Mouse (Mus musculus): ENCODE results near the gene Gnmt.
"Not testable (repeated sequence)": the region's sequence is repeated elsewhere in the genome, so short reads cannot be mapped to it uniquely, and the experiment has no call there.

The Gnmt gene

DNA sequence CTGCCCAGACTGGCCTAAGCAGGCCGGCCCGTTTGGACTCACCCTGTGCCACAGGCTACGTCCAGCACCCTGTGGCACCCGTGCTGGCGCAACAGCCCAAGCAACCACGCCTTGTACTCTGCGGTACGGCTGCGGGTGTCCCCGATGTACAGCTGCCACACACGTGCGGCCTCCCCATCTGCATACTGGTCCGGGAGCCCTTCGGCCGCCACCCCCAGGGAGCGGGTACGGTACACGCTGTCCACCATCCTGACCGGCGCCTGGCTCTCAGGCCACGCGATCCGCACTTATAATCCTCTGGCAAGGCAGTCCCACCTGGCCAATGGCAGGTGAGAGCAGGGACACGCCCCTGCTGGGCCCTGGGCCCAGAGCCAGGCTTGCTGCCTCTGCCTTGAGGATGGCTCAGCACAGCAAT, at the start of gene Gnmt:
Gnmt (minus strand) TSS at position 265 of the 415 bp plus-strand sequence.
- no peak for DNase-seq (ENCODE audit: low spot score)

DNA sequence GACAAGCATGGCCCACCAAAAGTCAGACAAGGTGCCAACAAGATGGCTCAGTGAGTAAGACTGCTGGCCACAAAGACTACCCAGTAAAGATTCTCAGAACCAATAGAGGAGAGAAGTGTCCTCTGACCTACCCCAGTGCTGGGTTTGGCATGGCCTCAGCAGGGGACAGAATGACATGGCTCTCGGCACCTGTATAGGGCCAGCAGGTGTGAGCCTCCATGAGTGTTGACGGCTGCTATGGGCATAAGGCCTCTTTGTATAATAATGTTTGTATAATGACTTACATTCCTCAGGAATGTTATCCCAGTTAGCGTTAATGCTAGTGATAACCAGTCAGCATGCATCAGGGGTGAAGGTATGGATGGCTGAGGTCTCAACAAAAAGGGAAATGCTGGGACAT, 47.1 kb upstream of the Gnmt start:
- DNase-seq (ENCODE audit: low spot score), result no peak

DNA sequence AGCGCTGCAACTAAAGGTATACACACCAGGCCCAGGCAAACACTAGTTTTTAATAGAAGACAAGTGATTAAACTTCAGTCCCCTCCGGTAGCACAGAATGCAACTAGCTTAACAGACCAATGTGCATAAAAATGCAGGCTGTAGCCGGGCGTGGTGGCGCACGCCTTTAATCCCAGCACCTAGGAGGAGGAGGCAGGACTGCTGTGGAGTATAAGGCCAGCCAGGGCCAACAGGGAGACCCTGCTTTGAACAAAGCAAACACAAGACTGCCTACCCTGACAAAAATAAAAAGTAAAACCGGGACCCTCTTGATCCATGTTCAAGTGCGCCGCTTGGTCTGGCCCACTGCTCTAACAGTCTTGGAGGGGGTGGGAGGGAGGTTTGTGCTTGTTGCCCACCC, 46.1 kb upstream of the Gnmt start:
- no peak for DNase-seq (ENCODE audit: low spot score)

DNA sequence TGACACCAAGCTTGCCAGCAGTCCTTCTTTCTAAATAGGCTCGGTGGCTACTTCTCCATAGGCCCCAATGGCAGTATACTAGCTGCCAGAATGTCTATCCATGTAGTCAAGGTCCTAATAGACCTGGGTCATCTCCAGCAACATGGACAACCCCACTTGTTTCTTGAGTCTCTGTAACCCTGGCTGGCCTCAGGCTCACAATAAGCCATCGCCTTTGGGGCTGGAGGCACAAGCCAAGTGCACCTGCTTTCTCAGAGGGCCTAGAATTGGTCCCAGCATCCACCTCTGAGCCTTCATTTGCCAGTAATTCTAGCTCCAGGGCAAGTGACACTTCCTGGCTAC, 45.1 kb upstream of the Gnmt start:
- no peak for DNase-seq (ENCODE audit: low spot score)

DNA sequence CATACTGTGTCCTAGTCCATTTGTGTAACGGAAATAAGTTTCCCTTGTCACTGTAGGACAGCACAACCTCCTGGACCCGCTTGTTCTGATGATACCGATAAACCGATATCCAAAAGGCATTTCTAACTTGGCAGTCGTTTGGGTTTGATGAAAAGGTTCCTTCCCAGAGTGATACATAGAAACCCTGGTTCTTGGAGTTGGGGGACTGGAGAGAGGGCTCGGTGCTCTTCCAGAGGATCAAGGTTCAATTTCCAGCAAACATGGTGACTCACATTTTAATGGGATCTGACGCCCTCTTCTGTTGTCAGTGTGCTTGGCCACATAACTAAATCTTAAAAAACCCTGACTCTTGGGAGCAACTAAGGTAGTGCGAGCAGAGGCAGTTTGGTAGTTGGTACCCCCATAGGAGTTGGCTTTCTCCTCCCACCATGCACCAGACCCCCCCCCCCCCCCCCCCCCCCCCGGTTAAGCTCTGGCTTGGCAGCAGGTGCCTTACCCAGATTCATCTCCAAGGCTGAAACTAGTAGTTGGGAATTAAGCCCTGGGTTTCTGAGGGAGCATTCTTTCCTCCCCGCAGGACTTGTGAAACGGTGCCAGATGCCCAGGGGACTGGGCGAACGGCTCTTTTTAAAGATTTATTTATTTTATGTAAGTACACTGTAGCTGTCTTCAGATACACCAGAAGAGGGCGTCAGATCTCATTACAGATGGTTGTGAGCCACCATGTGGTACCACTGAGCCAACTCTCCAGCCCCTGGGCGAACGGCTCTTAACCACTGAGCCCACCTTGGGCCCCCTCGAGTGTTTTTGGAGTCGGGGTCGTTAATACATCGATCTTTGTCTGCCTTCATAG, 44.5 kb upstream of the Gnmt start:
- DNase-seq (ENCODE audit: low spot score), result no peak

DNA sequence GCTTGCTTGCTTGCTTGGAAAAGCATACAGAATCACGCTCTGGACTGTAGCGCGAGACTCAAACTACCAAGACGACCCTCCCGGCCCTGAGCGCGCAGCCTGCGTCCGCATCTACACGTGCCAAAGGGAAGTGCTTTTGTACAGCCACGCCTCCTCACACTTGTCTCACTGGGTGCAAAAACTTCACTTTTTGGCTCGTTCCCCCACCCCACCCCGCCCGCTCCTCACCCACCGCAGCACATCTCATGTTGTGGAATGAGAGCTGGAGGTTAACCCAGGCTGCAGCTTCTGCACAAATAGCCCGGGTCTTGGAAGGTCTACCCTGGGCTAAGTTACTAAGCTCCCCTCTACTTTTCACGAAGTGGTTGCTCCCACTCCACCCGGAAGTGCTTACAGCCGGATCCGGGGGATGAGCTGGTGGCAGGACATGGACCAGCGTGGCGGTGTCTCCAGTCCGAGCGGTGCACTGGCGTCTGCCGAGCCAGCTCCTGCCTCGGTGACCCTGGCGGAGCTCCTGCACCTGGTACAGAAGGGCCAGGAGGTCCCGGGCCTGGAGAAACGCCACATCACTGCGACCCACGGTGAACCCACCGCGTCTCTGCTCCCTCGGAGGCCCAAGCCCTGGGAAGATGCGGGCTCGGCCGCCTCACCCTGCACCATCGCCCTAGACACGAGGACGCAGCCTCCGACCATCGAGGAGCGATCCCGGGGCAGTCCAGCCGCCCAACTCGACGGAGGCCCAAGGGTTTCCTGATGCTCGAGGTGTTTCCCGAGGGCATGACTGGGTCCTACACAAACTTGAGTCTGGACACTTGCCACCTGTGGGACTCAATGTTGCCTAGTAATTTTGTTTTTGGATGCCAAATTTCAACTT, 43.7 kb upstream of the Gnmt start, which contains the start of gene 2310039H08Rik:
2310039H08Rik (plus strand) TSS at position 232 of the 874 bp plus-strand sequence.
- peak; percentile 78 for DNase-seq (ENCODE audit: low spot score)

DNA sequence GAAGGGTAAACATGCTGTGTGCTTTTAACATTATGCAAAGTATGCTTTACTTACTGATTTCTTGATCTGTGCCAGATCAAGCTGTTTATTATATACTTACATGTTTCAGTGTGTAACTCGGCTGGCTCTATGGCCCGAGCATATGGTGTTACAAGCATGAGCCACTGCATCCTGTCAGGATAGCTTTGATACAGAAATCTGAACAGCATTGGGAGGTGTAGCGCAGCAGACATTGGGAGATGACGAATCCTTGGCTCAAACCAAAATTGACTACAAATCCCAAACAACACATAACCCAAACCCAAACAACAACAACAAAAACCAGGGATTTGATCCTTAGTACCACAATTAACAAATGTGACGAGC, 43.1 kb upstream of the Gnmt start:
- DNase-seq (ENCODE audit: low spot score), result no peak

DNA sequence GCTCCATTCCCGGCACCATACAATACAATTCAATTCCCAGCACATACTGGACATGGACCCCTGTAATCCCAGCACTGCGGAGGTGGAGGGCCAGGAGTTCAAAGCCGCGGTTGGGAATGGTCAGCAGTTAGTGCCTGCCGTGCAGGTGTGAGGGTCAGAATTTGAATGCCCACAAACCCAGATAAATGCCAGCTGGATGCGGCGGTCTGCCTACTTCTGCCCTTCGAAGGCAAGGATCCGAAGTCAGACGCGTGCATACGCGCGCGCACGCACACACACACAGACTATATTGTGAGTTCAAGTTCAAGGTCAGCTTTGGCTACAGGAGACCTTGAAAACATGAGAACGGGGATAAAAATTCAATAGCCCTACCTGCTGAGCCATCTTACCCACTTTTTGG, 42.6 kb upstream of the Gnmt start:
- DNase-seq (ENCODE audit: low spot score), result no peak

DNA sequence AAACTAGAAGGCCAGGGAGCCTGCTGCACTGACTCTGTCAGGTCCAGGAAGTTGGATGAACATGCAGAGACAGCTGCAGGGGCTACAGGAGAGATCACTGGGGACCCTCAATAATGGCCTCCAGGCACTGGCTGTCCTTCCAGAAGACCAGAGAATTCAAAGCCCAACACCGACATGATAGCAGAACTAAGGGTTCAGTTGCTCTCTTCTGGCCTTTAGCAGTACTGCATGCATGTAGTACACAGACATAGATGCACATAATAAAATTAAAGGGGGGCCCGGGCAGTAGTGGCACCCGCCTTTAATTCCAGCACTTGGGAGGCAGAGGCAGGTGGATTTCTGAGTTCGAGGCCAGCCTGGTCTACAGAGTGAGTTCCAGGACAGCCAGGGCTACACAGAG, 42.1 kb upstream of the Gnmt start:
- no peak for DNase-seq (ENCODE audit: low spot score)

DNA sequence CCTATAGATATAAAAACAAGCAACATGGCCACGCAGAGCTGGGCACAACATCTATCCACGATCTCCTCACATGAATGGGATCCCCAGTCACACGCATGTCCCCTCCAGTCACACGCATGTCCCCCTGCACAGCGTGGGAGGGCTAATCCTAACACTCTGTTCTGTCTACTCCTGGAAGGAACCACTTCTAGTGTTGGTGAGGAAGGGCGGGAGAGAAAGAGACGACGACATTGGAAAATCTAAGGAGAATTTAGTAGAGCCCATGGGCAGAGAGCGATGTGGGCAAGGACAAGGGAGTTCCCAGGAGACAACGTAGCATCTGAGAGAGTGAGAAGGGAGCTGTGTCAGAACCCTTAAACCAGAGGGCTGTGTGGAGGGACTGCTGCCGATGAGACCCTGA, 41.6 kb upstream of the Gnmt start:
- DNase-seq (ENCODE audit: low spot score), result no peak

DNA sequence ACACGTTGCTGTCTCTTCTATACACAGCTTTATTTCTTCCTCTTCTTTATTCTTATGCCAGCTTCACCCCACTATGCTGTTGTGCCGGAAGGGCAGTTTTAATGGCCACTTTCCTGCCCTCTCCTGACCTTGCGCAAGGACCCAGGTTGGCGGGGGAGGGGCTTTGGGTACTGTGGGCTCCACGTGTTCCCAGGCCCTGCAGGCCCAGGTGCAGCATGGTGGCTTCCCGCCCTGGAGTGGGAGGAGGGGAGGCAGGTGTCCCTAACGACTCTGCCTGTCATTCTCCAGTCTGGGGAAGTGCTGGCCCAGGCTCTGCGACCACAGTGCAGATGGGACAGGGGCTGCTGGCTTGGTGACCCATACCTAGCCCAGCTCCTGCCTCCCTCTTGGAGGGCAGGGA, 38.9 kb upstream of the Gnmt start:
- DNase-seq (ENCODE audit: low spot score), result no peak

DNA sequence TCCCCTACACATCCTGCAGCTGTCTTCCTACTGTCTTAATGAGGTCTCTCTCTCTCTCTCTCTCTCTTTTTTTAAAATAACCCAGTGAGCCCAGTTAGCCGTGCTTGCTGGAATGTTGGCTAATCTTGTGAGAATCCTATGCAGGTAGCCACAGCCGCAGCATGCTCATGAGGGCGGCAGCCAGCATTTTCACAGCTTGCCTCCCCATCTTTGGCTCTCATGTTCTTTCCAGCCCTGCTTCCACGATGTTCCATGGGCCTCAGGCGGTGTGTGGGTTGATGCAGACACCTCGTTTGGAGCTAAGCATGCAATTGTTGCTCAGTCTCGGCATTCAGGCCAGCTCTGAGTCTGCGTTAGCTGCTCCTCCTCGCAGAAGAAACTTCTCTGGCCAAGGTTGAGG, 35.9 kb upstream of the Gnmt start:
- not testable (repeated sequence) for DNase-seq (ENCODE audit: low spot score)

DNA sequence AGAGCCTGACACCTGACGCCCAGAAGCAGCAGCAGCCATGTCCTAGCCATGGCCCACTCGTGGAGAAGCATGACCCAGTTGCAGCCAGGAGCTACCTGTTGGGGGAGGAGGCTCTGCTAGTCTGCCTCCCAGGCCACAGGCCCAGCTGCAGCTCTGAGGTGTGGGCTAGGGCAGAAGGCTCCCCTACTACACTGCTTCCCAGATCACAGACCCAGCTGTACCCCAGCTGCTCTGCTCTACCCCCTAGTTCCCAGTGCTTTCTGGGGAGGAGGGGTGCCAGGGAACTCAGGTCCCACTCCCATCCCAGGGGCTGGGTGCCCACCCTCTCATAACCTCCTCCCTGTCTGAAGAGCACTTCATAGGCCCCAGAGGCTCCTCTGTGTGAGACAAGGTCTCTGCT, 34.6 kb upstream of the Gnmt start, which contains the start of gene Ptcra:
Ptcra (minus strand) TSS at position 169 of the 400 bp plus-strand sequence.
- no peak for DNase-seq (ENCODE audit: low spot score)

DNA sequence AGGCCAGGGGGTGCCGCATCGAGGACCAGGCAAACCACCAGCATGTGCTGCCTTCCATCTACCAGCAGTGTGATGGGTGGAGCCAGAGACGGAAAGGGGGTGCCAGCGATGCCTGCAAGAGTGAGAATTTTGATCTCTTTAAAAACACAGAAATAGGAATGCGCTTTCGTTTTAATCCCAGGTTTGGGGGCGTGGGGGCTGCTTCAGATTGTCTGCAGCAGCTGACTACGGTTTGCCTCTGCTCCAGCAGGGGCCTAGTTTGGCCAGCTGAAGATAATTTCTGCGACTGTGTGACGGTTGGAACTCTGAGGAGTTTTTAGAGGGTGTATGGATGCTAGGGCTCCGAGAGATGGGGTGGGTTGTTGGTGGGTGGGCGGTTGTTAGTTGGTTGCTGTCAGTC, 29.8 kb upstream of the Gnmt start:
- DNase-seq (ENCODE audit: low spot score), result no peak

DNA sequence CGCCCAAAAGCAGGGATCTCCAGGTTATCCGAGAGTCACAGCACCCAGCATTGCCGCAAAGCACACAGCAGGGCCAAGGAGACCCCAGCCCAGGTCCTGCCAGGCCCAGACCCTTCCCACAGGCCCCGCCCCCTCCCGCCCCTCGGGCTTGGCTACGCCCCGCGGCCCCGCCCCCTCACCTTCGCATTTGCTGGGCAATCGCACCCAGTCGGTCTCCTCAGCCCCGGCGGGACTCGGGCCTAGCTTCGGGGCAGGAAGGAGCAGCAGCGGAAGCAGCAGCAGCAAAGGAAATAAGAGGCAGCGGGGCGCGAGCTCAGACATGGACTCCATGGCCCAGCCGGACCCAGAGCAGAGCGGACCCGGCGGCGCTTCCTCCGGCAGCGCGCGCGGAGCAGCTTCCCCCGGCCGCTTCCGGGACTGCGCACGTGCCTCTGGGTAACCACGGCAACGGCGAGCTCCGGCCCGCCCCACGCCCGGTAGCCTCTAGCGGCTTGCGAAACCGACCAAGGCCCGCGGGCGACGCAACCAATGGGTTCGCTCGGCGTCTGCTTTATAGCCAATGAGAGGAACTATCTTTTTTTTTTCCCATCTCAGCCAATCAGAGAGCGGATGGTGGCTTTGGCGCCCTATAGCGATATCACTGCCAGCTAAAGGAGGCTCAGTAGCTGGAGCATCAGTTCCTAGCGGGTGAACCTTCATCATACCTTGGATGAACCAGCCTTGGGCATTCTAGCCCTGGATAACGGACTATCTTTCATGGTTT, 23.0 kb upstream of the Gnmt start, which contains the start of gene Cnpy3:
Cnpy3 (minus strand) TSS at position 421 of the 763 bp plus-strand sequence.
- DNase-seq (ENCODE audit: low spot score), result peak; percentile 99

DNA sequence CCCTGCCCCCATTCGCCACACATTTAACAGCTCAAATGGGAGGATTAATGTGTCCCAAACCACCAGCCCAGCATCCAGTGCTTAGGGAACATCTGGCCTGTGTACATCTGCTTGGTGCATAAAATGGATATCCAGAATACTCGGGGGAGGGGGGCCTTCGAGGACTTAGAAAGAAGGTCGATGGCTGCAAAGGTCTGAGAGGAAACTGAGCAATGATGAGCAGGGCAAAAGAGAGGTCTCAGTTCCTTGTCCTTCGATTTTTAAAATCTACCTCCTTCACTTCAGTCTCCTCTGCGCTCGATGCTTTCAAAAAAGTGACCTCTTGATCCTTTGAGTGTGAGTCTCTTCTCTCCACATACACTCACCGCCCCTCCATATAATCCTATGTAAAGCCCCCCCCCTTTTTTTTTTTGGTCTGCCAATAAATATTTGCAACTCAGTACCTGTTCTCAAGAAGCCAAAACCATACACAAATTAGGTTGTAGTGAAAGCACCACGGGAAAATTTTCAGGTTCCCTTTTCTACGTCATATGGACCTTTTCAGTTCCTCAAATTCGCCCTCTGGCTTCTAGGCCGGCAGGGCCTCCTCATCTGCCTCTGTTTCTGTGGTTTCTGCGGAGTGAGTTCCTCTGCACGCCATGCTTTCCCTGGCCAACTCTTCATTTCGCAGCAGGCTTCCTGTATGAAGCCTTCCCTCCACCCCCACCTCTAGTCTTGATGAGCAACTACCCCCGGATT, 22.3 kb upstream of the Gnmt start:
- DNase-seq (ENCODE audit: low spot score), result peak; percentile 71

DNA sequence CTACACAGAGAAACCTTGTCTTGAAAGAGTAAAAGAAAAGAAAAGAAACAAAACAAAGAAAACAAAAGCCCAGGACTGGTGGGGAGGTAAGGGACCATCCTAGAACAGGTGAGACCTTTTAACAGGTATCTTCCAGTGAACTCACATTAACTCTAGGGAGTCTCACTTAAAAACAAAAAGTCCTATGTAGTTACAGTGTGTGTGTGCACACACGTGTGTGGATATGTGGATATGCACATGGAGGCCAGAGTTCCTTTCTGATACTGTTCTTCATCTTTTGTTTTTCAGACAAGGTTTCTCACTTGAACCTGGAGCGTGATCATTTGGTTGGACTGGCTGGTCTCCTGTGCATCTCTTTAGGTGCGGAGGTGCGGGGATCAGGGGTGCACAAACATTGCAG, 21.6 kb upstream of the Gnmt start:
- no peak for DNase-seq (ENCODE audit: low spot score)

DNA sequence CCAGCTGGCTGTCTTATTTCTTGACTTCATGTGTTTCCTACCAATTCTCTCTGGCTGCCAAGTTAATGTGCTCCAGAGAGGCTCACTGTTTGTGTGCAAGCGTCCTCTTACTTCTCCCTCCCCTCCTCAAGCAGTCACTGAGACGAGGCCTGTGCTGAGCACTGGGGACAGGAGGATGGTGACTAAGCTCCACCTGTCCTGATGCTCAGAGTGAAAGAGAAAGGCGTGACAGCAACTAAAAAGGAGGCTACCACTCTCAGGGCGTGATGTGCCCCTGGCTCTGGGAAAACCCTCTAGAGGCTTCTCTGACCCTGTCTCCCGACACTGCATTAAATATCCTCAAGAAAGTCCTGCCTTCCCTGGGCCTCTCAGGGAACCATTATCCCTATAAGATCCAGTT, 20.3 kb upstream of the Gnmt start:
- no peak for DNase-seq (ENCODE audit: low spot score)

DNA sequence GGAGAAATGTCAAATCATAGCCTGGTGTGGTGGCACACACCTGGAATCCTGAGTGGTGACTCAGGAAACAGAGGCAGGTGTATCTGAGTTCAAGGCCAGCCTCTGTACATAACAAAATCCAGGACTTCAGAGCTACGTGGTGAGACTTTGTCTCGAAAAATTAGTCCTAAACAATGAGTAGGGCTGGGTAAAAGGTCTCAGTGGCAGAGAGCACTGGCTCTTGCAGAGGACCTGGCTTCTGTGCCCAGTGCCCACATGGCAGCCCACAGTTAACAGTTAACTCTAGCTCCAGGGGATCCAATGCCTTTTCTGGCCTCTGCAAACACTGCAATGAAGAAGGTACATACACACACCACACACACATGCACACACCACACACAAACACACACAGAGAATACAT, 18.8 kb upstream of the Gnmt start:
- DNase-seq (ENCODE audit: low spot score), result no peak

DNA sequence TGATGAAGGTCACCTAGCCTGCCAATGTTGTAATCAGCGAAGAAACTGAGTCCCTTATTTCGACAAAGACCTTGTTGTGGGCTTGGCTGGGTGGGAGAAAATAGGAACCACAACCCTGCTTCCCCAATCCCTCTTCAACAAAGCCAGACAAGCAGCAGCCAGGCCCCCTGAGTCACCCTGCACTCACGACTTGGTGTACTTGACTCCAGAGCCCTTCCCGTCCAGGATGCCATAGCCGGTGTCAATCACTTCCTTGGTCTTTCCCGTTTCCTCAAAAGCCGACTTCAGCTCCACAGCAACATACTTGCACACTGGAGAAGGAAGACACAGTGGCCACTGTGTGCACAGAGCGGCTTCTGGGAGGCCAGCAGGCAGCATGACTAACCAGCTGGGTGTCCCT, 18.3 kb upstream of the Gnmt start:
- DNase-seq (ENCODE audit: low spot score), result no peak

DNA sequence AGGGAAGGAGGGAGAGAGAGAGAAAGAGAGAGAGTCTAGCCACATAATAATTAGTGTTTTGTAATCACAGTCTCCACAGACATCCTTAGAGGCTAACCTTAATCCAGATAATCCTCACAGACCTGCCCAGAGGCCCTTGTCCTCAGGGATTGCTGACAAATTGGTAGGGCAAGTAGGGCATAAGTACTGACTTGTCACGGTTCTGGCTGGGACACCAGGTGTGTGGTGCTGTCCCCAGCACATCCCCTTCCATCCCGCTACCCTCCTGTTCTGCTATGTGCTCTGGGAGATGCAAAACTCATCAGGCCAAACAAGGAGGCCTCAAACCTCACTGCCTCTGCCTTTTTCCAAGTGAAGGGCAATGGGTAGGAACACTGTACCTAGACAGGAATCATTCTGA, 16.5 kb upstream of the Gnmt start:
- no peak for DNase-seq (ENCODE audit: low spot score)

DNA sequence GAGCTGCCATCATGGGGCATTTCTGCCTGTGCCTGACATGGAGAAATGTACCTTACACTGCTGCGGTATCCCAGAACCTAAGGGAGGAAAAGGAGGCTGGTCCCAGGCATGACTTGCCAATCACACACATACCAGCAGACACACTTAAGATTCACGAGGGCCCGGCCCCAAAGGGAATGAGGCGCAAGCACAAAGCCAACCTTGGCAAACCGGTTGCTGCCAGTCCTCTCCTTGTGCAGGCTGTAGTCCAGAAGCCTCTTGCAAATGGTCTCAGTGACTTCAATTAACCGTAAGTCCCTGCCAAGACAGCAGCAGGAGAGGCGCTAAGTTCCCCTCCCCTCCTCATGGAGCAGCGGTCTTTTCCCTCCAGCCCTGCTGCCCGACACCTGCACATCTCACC, 14.0 kb upstream of the Gnmt start:
- DNase-seq (ENCODE audit: low spot score), result no peak

Data from T-cell, adult 2 months (primary cell).